Mouse (Mus musculus) MEL (cell line): ENCODE data around the gene Inpp5b.

Experiments
- CTCF ChIP-seq, 3 experiments: IDR thresholded peaks in 2 of 3; conservative IDR thresholded peaks in 1 of 3; 2 replicates each; pipeline ENCODE4 v1.5.1; 2011 to 2012; ENCODE audit warnings: low read length in 3 of 3, low read depth in 2 of 3, mild to moderate bottlenecking in 2 of 3, improper control_type of control experiment in 1 of 3, inconsistent platforms in 1 of 3, mixed read lengths in 1 of 3, moderate library complexity in 1 of 3; ENCODE audit not compliant: control insufficient read depth in 1 of 3, insufficient read depth in 1 of 3, poor library complexity in 1 of 3, severe bottlenecking in 1 of 3
- POLR2A ChIP-seq, 2 experiments: IDR thresholded peaks; 2 replicates each; pipeline ENCODE4 v1.6.1; 2011 to 2012; ENCODE audit warnings: low read length in 2 of 2, mild to moderate bottlenecking in 2 of 2, control low read depth in 1 of 2, improper control_type of control experiment in 1 of 2, low read depth in 1 of 2, moderate library complexity in 1 of 2; ENCODE audit not compliant: control insufficient read depth in 1 of 2, insufficient read depth in 1 of 2, poor library complexity in 1 of 2
- RAD21 ChIP-seq: IDR thresholded peaks from 2 replicates; pipeline ENCODE4 v1.6.1; 2011; ENCODE audit warnings: mild to moderate bottlenecking, low read depth, low read length, improper control_type of control experiment
- SMC3 ChIP-seq: IDR thresholded peaks from 2 replicates; pipeline ENCODE4 v1.6.1; 2011; ENCODE audit warnings: low read depth, low read length, improper control_type of control experiment

GRCm38 (mm10) chr4:124796141-124796540 lies 54.5 kb downstream of the Inpp5b start:
- TF ChIP-seq CTCF (IDR thresholded peaks at IDR 0.05 in 2 of 3, conservative IDR thresholded peaks at IDR 0.05 in 1 of 3; ENCODE audit: control insufficient read depth in 1 of 3, insufficient read depth in 1 of 3, low read depth in 2 of 3, low read length in 3 of 3, poor library complexity in 1 of 3, severe bottlenecking in 1 of 3) (no peak), POLR2A (IDR thresholded peaks at IDR 0.05; ENCODE audit: control insufficient read depth in 1 of 2, insufficient read depth in 1 of 2, low read depth in 1 of 2, low read length in 2 of 2, poor library complexity in 1 of 2) (no peak), SMC3 (no peak), RAD21 (no peak)
